Mouse (Mus musculus) C2C12 (cell line): ENCODE data around the gene Esp16. TPM values are rescaled to one million over a fixed set of nuclear protein-coding genes. Genes with fewer than 3 reads are reported as not detected.
"Not testable (repeated sequence)": the region's sequence is repeated elsewhere in the genome, so short reads cannot be mapped to it uniquely, and the experiment has no call there.

Experiments used
- H3K27me3 ChIP-seq: one replicate; pipeline ENCODE4 v1.6.1; 2011; ENCODE audit not compliant: control insufficient read depth, insufficient read depth, insufficient read length
- H3K36me3 ChIP-seq: one replicate; pipeline ENCODE4 v1.6.1; 2011; ENCODE audit not compliant: control insufficient read depth, insufficient read depth
- H3K4me3 ChIP-seq: one replicate; pipeline ENCODE4 v1.5.1; 2011; ENCODE audit warnings: mild to moderate bottlenecking, control low read depth; ENCODE audit not compliant: poor library complexity, insufficient read depth, severe bottlenecking
- H3K79me2 ChIP-seq: one replicate; pipeline ENCODE4 v1.6.1; 2011; ENCODE audit not compliant: control insufficient read depth, insufficient read depth
- H3K79me3 ChIP-seq: one replicate; pipeline ENCODE4 v1.6.1; 2011; ENCODE audit warnings: low read depth, control low read depth
- H3ac ChIP-seq: one replicate; pipeline ENCODE3; 2011; ENCODE audit warnings: low read depth; ENCODE audit not compliant: control insufficient read depth, insufficient read length
- long read RNA-seq, 2 experiments: library from polyadenylated mRNA; unstranded; transcript quantifications; one replicate each; pipeline ENCODE4 v2.0.0; 2019 to 2020
- polyA plus RNA-seq: library from polyadenylated mRNA; unstranded; fragments of >200 nt; fragmentation: generic; extraction: Trizol; gene quantifications from one replicate; pipeline ENCODE4 v1.2.1, GENCODE M21; 2012; ENCODE audit warnings: missing spikeins

Gene Esp16
- polyA plus RNA-seq, result not detected
- long read RNA-seq, experiment 1, result 0 reads
- long read RNA-seq, experiment 2, result 0 reads

- H3K36me3 ChIP-seq, H3K27me3 ChIP-seq, H3K79me3 ChIP-seq, H3K79me2 ChIP-seq, H3K4me3 ChIP-seq, H3ac ChIP-seq: not testable (repeated sequence)
Measured at GRCm38 (mm10) chr17:39535842-39536241, at the start of gene Esp16. TSS of gene Esp16 (plus strand) at chr17:39536142.

GRCm38 (mm10) chr17:39498043-39498442, 37.9 kb upstream of the Esp16 start:
- H3K27me3 ChIP-seq, H3ac ChIP-seq, H3K79me2 ChIP-seq, H3K4me3 ChIP-seq, H3K36me3 ChIP-seq, H3K79me3 ChIP-seq: not testable (repeated sequence)

Other genes starting within 250 kb of the Esp16 start
- gene Esp18, start 129.8 kb upstream of the Esp16 start, polyA plus RNA-seq, result not detected
- not detected for gene Esp15, start 104.8 kb downstream of the Esp16 start, polyA plus RNA-seq